Mouse (Mus musculus): ENCODE measurements around the gene Med17. TPM values are rescaled to one million over a fixed set of nuclear protein-coding genes. Genes with fewer than 3 reads are reported as not detected.
A peak's percentile ranks its signal among the peaks of the same experiment; 100 is the strongest.

Gene Med17
- polyA plus RNA-seq, 1 experiment from 2014 or later = 13.6 TPM

- Histone ChIP-seq H3K9me3 (ENCODE audit: low read length) (peaks cover 6% of the 10 kb centered on the region; the same call in 1 of the 2 replicates), H3K4me3 (ENCODE audit: low read depth, low read length) (no peak overlapping the region), H3K27ac (ENCODE audit: low read depth) (no peak overlapping the region), H3K27me3 (ENCODE audit: insufficient read depth, low read length) (0 out of 2 replicates have a peak, but pooled peaks cover 14% of the 10 kb centered on the region), H3K36me3 (replicated peaks; ENCODE audit: insufficient read depth, low read length) (no peaks in the 10 kb centered on the region), H3K4me2 (ENCODE audit: low read depth, low read length) (no peak overlapping the region), H3K4me1 (ENCODE audit: insufficient read depth) (no peaks in the 10 kb centered on the region), H3K9ac (replicated peaks) (no peak overlapping the region)
- 72% methylated on average over 3 of the region's 3 CpGs for whole genome bisulfite sequencing (ENCODE audit: insufficient replicate concordance)
- DNase-seq (no peak), ATAC-seq (no peak)
- TF ChIP-seq EP300 (IDR thresholded peaks at IDR 0.05; ENCODE audit: low read depth) = no peak
- TF ChIP-seq CTCF (IDR thresholded peaks at IDR 0.05; ENCODE audit: low read depth) = no peak
These were observed 43.7 kb downstream of the Med17 start for GRCm38 (mm10) chr9:15235986-15236385.

GRCm38 (mm10) chr9:15233604-15234003 lies 46.1 kb downstream of the Med17 start:
- H3K27me3 ChIP-seq (ENCODE audit: insufficient read depth, low read length) = 0 out of 2 replicates have a peak, but pooled peaks cover 3% of the 10 kb centered on the region
- no peak overlapping the region for H3K4me2 ChIP-seq (ENCODE audit: low read depth, low read length)
- no peak for ATAC-seq
- H3K4me3 ChIP-seq (ENCODE audit: low read depth, low read length) = no peak overlapping the region
- H3K27ac ChIP-seq (ENCODE audit: low read depth) = no peak overlapping the region
- TF ChIP-seq CTCF (IDR thresholded peaks at IDR 0.05; ENCODE audit: low read depth) (no peak), EP300 (IDR thresholded peaks at IDR 0.05; ENCODE audit: low read depth) (no peak)
- 71% methylated on average over 1 of the region's 1 CpGs for WGBS (ENCODE audit: insufficient replicate concordance)
- peaks cover 6% of the 10 kb centered on the region; the same call in 1 of the 2 replicates for H3K9me3 ChIP-seq (ENCODE audit: low read length)
- no peak overlapping the region for H3K9ac ChIP-seq (replicated peaks)
- H3K36me3 ChIP-seq (replicated peaks; ENCODE audit: insufficient read depth, low read length) = no peaks in the 10 kb centered on the region
- no peaks in the 10 kb centered on the region for H3K4me1 ChIP-seq (ENCODE audit: insufficient read depth)
- no peak for DNase-seq

- H3K27ac ChIP-seq (ENCODE audit: low read depth) = no peak overlapping the region
- ATAC-seq = no peak
- H3K4me3 ChIP-seq (ENCODE audit: low read depth, low read length) = no peak overlapping the region
- TF ChIP-seq EP300 (IDR thresholded peaks at IDR 0.05; ENCODE audit: low read depth) (no peak), CTCF (IDR thresholded peaks at IDR 0.05; ENCODE audit: low read depth) (peak; percentile 33)
- no peak overlapping the region for H3K9ac ChIP-seq (replicated peaks)
- H3K27me3 ChIP-seq (ENCODE audit: insufficient read depth, low read length) = 0 out of 2 replicates have a peak, but pooled peaks cover under 1% of the 10 kb centered on the region
- DNase-seq = no peak
- 76% methylated on average over 3 of the region's 3 CpGs for WGBS (ENCODE audit: insufficient replicate concordance)
- peaks cover 6% of the 10 kb centered on the region; the same call in 1 of the 2 replicates for H3K9me3 ChIP-seq (ENCODE audit: low read length)
- H3K4me1 ChIP-seq (ENCODE audit: insufficient read depth) = no peaks in the 10 kb centered on the region
- H3K36me3 ChIP-seq (replicated peaks; ENCODE audit: insufficient read depth, low read length) = no peaks in the 10 kb centered on the region
- no peak overlapping the region for H3K4me2 ChIP-seq (ENCODE audit: low read depth, low read length)
These were observed 47.3 kb downstream of the Med17 start for GRCm38 (mm10) chr9:15232445-15232844.

GRCm38 (mm10) chr9:15224912-15225311 lies 54.8 kb downstream of the Med17 start:
- H3K4me1 ChIP-seq (ENCODE audit: insufficient read depth) = no peaks in the 10 kb centered on the region
- H3K27ac ChIP-seq (ENCODE audit: low read depth) = no peak overlapping the region
- TF ChIP-seq EP300 (IDR thresholded peaks at IDR 0.05; ENCODE audit: low read depth) (no peak), CTCF (IDR thresholded peaks at IDR 0.05; ENCODE audit: low read depth) (no peak)
- no peaks in the 10 kb centered on the region; the same call in 1 of the 2 replicates for H3K9me3 ChIP-seq (ENCODE audit: low read length)
- H3K36me3 ChIP-seq (replicated peaks; ENCODE audit: insufficient read depth, low read length) = no peaks in the 10 kb centered on the region
- H3K4me3 ChIP-seq (ENCODE audit: low read depth, low read length) = no peak overlapping the region
- DNase-seq (no peak), ATAC-seq (no peak)
- no peak overlapping the region for H3K9ac ChIP-seq (replicated peaks)
- WGBS (ENCODE audit: insufficient replicate concordance) = 35% methylated on average over 2 of the region's 2 CpGs
- H3K27me3 ChIP-seq (ENCODE audit: insufficient read depth, low read length) = no peaks in the 10 kb centered on the region
- no peak overlapping the region for H3K4me2 ChIP-seq (ENCODE audit: low read depth, low read length)

GRCm38 (mm10) chr9:15213695-15214094 lies 66.0 kb downstream of the Med17 start:
- H3K9me3 ChIP-seq (ENCODE audit: low read length) = no peaks in the 10 kb centered on the region
- no peak for TF ChIP-seq CTCF (IDR thresholded peaks at IDR 0.05; ENCODE audit: low read depth)
- no peak for TF ChIP-seq EP300 (IDR thresholded peaks at IDR 0.05; ENCODE audit: low read depth)
- ATAC-seq (no peak), DNase-seq (no peak)
- H3K27me3 ChIP-seq (ENCODE audit: insufficient read depth, low read length) = no peaks in the 10 kb centered on the region
- no peak overlapping the region for H3K4me2 ChIP-seq (ENCODE audit: low read depth, low read length)
- no peak overlapping the region for H3K9ac ChIP-seq (replicated peaks)
- no peaks in the 10 kb centered on the region for H3K4me1 ChIP-seq (ENCODE audit: insufficient read depth)
- no peak overlapping the region for H3K4me3 ChIP-seq (ENCODE audit: low read depth, low read length)
- H3K36me3 ChIP-seq (replicated peaks; ENCODE audit: insufficient read depth, low read length) = no peaks in the 10 kb centered on the region
- H3K27ac ChIP-seq (ENCODE audit: low read depth) = no peak overlapping the region
- 75% methylated on average over 1 of the region's 1 CpGs for WGBS (ENCODE audit: insufficient replicate concordance)

GRCm38 (mm10) chr9:15211876-15212275 lies 67.9 kb downstream of the Med17 start:
- WGBS (ENCODE audit: insufficient replicate concordance) = 67% methylated on average over 3 of the region's 3 CpGs

More at GRCm38 (mm10) chr9:15211876-15212275, 67.9 kb downstream of the Med17 start:
- Histone ChIP-seq H3K27me3 (ENCODE audit: insufficient read depth, low read length) (no peaks in the 10 kb centered on the region), H3K4me1 (ENCODE audit: insufficient read depth) (no peaks in the 10 kb centered on the region), H3K9me3 (ENCODE audit: low read length) (no peaks in the 10 kb centered on the region), H3K4me2 (ENCODE audit: low read depth, low read length) (no peak overlapping the region), H3K9ac (replicated peaks) (no peak overlapping the region), H3K36me3 (replicated peaks; ENCODE audit: insufficient read depth, low read length) (no peaks in the 10 kb centered on the region), H3K27ac (ENCODE audit: low read depth) (no peak overlapping the region), H3K4me3 (ENCODE audit: low read depth, low read length) (no peak overlapping the region)
- ATAC-seq = no peak
- no peak for DNase-seq
- TF ChIP-seq CTCF (IDR thresholded peaks at IDR 0.05; ENCODE audit: low read depth) (peak; percentile 16; the same call in 1 of the 2 replicates), EP300 (IDR thresholded peaks at IDR 0.05; ENCODE audit: low read depth) (no peak)

Small RNA genes lying within 50 kb of the gene (microRNA-seq; reads per million reads assigned to microRNA genes)
- gene Gm49349 (not detected), gene mmu-mir-7650 (not detected)

Other genes with a start within 250 kb of the Med17 start
- 4.0 and 5.7 TPM in 2 replicates for gene Panx1, start 234.5 kb downstream of the Med17 start, polyA plus RNA-seq (2015; fragmentation: Nextera tagmentation; extraction: Ambion mirVana)
- 0.02 TPM in 1 of 2 replicates, not detected in the other for gene Hephl1, start 167.8 kb downstream of the Med17 start, polyA plus RNA-seq (2015; fragmentation: Nextera tagmentation; extraction: Ambion mirVana)
- 0.22 and 0.39 TPM in 2 replicates for gene Vstm5, start 40.9 kb downstream of the Med17 start, polyA plus RNA-seq (2015; fragmentation: Nextera tagmentation; extraction: Ambion mirVana)
- gene Taf1d, start 26.3 kb upstream of the Med17 start, polyA plus RNA-seq (2015; fragmentation: Nextera tagmentation; extraction: Ambion mirVana) = 30.5 and 31.1 TPM in 2 replicates
- gene 4931406C07Rik, start 26.5 kb upstream of the Med17 start, polyA plus RNA-seq (2015; fragmentation: Nextera tagmentation; extraction: Ambion mirVana) = 26.4 and 27.6 TPM in 2 replicates
- gene Cep295, start 77.9 kb upstream of the Med17 start, polyA plus RNA-seq (2015; fragmentation: Nextera tagmentation; extraction: Ambion mirVana) = 4.5 and 4.8 TPM in 2 replicates
- 0.96 and 1.3 TPM in 2 replicates for gene Smco4, start 213.5 kb upstream of the Med17 start, polyA plus RNA-seq (2015; fragmentation: Nextera tagmentation; extraction: Ambion mirVana)